Mouse (Mus musculus) left cerebral cortex, adult 8-10 months (tissue): ENCODE data around the gene Tdrd12. TPM values are rescaled to one million over a fixed set of nuclear protein-coding genes. Genes with fewer than 3 reads are reported as not detected.
"Not testable (repeated sequence)": the region's sequence is repeated elsewhere in the genome, so short reads cannot be mapped to it uniquely, and the experiment has no call there.

Experiments used
- DNase-seq, 2 experiments: peaks; one replicate each; pipeline ENCODE4 v3.0.0; 2022; ENCODE audit warnings: low spot score in 2 of 2
- total RNA-seq, 4 experiments: library from RNA; stranded (reverse); gene quantifications; 2 replicates each; pipeline ENCODE4 v1.2.4; 2022

Gene Tdrd12
- under 1 TPM in 3 of 4 experiments, not detected in 1; 0.52 to 0.80 (median 0.57) TPM for total RNA-seq

GRCm38 (mm10) chr7:35537562-35537961 lies at the start of gene Tdrd12:
Gene Tdrd12 (minus strand): TSS chr7:35537745.
- no peak for DNase-seq

- DNase-seq, result no peak
Observed at GRCm38 (mm10) chr7:35586906-35587445, 49.4 kb upstream of the Tdrd12 start.

- DNase-seq, result peak; percentile 94 to 95
Observed at GRCm38 (mm10) chr7:35586055-35586905, 48.7 kb upstream of the Tdrd12 start, which contains the start of gene Ankrd27. Gene Ankrd27 (plus strand): TSS chr7:35586244.

- DNase-seq, result no peak
Observed at GRCm38 (mm10) chr7:35585191-35586054, 47.9 kb upstream of the Tdrd12 start, which contains the start of gene Rgs9bp. Gene Rgs9bp (minus strand): TSS chr7:35585582.

DNA sequence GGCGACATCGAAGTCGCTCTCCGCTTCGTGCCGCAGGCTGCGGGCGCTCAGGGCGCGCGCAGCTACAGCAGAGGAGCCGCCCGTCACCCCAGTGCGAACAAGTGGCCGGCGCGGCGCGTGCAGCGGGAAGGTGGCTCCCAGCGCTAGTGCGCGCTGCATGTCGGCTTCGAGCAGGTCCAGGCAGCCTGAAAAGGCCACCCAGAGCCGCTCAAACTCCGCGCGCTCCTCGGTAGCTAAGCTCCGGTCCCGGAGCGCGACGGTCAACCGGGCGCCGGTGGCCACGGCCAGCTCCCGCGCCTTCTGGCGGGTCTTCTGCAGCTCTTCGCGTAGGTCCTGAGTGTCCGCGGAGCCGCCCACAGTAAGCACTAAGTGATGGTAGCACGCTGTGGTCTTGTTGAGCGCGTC lies 47.2 kb upstream of the Tdrd12 start:
- no peak for DNase-seq

DNA sequence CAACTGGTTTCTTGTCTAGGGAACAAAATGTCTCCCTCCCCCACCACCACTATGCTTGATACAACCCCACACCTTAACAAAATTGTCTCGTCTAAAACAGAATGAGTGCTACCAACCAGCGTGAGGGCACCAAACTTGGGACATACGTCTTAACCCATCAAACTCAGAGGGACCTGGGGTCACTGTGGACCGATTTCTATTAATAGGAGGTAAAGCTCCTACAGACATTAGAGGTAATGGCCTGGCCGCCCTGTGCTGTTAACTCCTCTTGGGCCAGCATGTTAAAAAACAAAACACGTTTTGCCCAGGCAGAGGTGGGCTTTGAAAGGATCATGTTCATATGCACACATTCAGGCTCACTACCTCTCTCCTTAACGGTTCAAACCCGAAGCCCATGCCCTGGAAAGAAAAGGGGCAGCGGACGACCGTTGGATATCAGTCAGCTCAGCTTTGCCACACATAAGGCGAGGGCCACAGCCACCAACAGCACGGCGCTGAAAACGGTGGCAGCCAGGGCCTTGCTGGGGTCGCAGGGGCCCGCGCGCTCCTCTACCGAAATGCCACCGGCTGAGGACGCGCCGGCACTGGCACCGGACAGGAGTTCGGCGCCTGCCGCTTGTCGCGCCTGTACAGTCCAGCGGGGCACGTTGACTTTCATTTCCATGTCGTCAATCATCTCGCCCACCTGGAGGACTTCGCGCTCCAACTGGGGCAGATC lies 46.7 kb upstream of the Tdrd12 start:
- DNase-seq, result no peak

DNA sequence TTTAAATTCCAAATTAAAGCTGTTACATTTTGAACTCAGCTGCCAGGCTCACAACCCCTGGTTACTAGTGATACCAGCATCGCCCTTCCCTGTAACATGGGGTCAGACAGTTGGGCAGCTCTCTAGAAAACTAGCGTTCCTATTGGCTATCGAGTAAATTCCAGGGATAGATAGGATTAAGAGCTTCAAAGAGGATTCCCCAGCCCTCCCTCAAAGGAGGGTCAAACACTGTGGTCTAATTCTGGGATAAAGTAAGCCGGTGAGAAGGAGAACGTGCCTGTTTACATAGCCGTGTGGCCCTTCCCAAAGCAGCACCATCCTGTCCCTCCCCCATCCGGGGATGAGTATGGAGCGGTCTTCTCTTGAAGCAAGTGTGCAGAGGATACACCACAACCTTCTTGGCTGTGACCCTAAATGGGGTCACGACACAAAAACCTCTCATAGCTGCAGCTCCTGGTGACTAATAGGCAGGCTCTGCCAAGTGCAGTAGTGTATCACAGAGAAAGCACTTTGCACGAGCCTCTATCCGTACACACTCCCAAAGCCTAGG lies 46.0 kb upstream of the Tdrd12 start:
- DNase-seq, result no peak

DNA sequence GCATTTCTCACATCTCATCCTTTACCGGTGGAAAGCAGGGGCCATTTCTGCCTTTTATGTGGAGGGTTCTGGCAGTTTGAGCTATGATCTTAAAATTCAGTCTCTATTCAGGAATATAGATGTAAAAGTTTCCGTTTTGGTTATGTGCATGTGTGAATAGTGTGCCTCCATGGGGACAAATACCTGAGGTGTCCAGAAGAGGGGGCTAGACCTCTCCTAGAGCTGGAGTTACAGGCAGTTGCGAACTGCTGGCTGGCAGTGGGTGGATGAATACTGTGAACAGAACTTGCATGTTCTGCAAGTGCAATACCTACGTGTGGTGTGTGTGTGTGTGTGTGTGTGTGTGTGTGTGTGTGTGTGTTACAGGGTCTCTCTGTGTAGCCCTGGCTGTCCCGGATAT lies 45.2 kb upstream of the Tdrd12 start:
- no peak for DNase-seq

DNA sequence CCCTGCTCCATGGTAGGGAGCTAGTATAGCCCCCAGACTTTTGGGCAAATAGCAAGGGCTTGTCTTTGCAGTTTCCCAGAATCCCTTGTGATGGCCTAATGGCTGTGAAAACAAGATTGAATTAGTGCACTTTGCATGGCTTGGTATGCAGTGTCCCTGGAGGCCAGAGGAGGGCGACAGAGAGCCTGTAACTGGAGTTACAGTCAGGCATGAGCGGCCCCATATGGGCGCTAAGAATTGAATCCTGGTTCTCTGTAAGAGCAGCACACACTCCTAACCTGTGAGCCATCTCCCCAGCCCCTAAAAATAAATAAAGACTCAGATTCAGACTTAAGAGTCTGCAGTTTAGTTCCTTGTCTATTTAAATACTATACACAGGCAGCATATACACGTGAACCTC lies 42.3 kb upstream of the Tdrd12 start:
- DNase-seq, result no peak

- not testable (repeated sequence) for DNase-seq
Observed at GRCm38 (mm10) chr7:35570883-35571282, 33.3 kb upstream of the Tdrd12 start.

DNA sequence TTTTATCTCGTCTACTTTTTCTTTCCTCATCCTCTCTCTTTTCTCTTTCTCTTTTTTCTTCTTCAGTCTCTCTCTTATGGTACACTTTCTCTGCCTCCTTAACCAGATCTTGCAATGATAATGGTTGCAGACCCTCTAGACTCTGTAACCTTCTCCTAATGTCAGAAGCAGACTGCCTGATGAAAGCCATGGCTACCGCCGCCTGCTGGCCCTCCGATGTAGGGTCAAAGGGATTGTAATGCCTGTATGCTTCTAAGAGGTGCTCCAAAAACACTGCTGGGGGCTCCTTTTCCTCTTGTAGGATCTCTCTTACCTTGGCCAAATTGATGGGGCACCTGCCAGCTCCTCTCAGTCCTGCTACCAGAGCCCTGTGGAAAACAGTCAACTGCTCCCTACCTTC lies 32.2 kb upstream of the Tdrd12 start:
- DNase-seq, result not testable (repeated sequence)

- DNase-seq, result not testable (repeated sequence)
Observed at GRCm38 (mm10) chr7:35565965-35566364, 28.4 kb upstream of the Tdrd12 start.

DNA sequence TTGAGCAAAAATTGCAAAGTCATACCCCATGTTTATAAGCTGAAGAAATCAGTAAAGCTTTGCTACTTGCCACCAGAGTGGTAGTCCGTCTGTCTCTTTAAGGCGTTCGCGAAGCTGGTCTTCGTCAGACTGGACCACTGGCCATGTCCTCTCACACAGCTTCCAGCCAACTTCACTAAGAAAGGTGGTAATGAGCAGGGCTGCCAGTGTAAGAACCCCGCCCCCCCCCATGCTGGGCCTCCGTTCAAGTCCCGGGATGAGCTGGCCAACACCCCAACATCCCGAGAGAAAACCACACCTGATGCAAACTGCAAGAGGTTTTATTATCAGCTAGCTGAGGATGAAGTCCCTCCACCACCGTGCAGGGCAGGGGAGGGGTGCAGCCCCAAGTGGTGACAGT lies 27.3 kb upstream of the Tdrd12 start:
- not testable (repeated sequence) for DNase-seq

- DNase-seq, result no peak
Observed at GRCm38 (mm10) chr7:35564067-35564865, 26.7 kb upstream of the Tdrd12 start.

DNA sequence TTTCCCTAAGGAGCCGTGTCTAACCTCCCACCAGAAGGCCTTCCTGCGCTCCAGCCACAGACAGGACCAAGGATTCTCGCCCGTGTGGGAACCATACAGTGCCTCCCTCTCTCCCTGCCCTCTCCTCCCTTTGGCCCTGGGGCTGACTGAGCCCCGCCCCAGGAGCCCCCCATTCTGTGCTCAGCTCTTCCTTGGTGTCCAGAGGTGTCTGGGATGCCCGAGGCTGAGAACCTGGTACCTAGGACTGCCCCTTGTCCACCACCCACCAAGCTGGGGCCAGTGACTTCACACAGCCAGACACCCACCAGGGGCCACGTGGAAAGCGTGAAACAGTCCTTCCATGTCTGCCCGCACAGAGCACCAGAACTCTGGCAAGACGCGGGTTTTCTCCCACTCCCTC lies 25.5 kb upstream of the Tdrd12 start:
- DNase-seq, result no peak

DNA sequence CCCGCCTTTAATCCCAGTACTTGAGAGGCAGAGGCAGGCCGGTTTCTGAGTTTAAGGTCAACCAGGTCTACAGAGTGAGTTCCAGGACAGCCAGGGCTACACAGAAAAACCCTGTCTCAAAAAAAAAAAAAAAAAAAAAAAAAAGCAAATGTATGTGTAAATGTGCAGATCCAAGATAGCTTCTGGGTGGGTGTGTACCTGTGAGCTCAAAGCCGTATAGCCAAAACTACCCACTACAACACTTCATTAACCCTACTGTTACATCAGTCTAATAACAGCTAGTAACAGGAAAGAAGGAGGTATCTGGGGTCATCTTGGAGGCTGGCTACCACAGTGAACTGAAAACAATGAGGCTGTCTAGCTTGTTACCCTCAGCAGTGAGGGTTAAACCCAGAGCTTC lies 22.3 kb upstream of the Tdrd12 start:
- DNase-seq, result no peak

GRCm38 (mm10) chr7:35558681-35559080 lies 21.1 kb upstream of the Tdrd12 start:
- no peak for DNase-seq

DNA sequence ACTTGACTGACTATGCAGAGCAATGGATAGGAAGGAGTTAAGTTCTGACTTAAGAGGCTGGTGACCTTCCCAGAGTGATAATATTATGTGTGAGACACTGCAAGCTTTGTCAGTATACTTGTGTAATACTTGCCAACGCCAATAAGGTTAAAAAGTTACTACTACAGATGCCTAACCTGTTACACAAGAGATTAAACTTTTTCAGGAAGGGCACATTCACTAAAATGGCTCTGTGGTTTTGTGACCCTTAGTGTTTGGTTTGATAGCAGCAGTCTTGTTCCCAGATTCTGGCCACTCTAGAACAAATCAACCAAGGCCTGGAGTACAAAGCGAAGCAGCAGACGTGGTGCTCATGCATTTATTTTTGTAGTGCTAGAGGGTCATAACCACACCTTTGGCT lies 20.0 kb upstream of the Tdrd12 start:
- DNase-seq, result no peak

DNA sequence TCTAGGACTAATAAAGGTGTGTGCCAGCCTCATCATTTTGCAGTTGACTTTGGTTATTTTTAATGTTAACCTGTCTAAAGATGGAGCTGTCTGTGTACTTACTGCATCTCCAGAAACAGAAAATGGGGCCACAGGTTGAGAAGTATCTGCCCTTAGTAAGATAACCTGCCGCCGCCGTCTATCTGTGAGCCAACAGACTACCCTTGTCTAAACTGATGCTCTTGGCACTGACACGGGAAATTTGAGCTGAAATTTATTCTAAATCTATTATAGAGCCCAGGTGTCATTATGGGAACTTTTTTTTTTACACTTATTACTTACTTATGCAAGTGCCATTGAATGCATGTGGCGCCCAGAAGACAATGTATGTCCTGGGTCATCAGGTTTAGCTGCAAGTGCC lies 19.4 kb upstream of the Tdrd12 start:
- DNase-seq, result no peak

GRCm38 (mm10) chr7:35556205-35556603 lies 18.7 kb upstream of the Tdrd12 start, which contains the start of gene Nudt19:
Gene Nudt19 (minus strand): TSS chr7:35556304.
- DNase-seq, result no peak
